Mouse (Mus musculus): Measurements from ENCODE around the gene Peli2.

DNA sequence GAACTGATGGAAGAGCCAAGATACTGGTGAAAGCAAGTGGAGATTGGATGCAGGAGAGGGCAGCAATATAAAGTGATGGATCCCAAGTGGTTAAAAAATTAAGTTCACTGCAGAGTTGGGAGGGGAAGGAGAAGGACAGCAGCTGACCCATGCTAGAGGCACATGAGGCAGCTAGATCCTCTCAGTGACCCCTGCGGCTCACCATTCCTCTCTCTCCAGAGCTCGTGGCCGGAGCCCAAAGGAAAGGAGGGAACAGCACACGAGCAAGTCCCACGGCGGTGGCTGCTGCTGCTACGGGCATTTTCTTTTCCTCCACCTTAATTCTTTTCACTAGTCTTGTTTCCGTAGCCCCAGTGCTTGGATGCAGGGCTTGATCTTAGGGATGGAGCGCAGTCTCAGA, 89.5 kb downstream of the Peli2 start:
- TF ChIP-seq CTCF (IDR thresholded peaks at IDR 0.05; ENCODE audit: low read depth) (no peak), EP300 (optimal IDR thresholded peaks at IDR 0.05) (no peak)

Measured in stomach, postnatal 0 days (tissue).